Mouse (Mus musculus): ENCODE measurements around the gene 9430015G10Rik.

The 9430015G10Rik gene

DNA sequence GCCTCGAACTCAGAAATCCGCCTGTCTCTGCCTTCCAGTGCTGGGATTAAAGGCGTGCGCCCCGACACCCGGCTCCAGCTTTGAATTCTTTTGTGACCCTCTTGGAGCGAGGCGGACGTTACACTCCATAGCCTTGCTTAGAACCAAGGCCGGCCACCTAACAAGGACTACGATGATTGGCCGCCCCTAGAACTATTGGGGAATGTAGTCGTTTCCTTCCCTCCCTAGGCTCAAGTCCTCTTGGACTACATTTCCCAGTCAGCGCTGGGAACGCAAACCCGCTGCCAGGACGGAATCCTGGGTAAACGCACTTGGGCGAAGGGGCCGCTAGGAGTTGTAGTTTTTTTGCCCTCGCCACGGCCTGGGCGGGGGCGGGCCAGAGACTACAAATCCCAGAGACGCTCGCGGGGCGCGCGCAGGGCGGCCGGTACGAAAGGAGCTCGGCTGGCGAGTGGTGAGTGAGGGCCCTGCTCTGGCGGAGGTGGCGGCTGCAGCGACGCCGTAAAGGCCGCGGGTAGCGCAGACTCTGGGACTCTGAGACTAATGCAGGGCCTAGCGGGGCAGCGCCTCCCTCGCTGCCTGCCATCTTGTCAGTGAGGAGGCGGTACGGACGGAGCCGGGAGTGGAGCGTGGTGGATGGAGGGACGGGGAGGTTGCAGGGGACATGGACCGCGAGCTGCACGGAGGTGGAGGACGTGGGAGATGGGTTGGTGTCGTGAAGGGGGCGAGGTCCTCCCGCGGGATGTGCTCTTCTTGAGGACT is at the start of gene 9430015G10Rik:
9430015G10Rik (plus strand) TSS at position 413 of the 762 bp plus-strand sequence.
- ChIA-PET CTCF (interaction anchor here in 3 of 4 experiments (0.6 to 2.5 kb wide), 8 partner anchors 50 to 276 kb away, joined by 3 to 7 read pairs (median 3); partner anchors contain the start of genes Isg15 (in 1 of the 3) and Ttll10 (in 1 of the 3)), POLR2A (interaction anchor here (0.5 to 4.7 kb wide), 88 partner anchors 11 to 534 kb away, joined by 3 to 39 read pairs (median 4); partner anchors contain the start of genes Noc2l (in 3 of the 4), Plekhn1 (in 2 of the 4), Ttll10 (in 2 of the 4) and Ube2j2 (in 2 of the 4))

- ChIA-PET POLR2A (interaction anchor here in 3 of 4 experiments (0.6 to 2.1 kb wide), 5 partner anchors 13 to 172 kb away, joined by 3 to 6 read pairs (median 5); partner anchors contain the start of genes 9430015G10Rik (in 1 of the 3), Noc2l (in 1 of the 3) and Plekhn1 (in 1 of the 3)), CTCF (interaction anchor here in 1 of 4 experiments (1.2 kb wide), 1 partner anchor 30 kb away, joined by 6 read pairs; no protein-coding TSS in a partner anchor)
Measured at GRCm38 (mm10) chr4:156063861-156064509, 45.8 kb upstream of the 9430015G10Rik start.

- CTCF ChIA-PET = interaction anchor here in 1 of 4 experiments (1.2 kb wide), 1 partner anchor 31 kb away, joined by 6 read pairs; no protein-coding TSS in a partner anchor
Measured at GRCm38 (mm10) chr4:156064510-156064897, 45.3 kb upstream of the 9430015G10Rik start.

GRCm38 (mm10) chr4:156065156-156065894 is 44.5 kb upstream of the 9430015G10Rik start:
- CTCF ChIA-PET = interaction anchor here in 2 of 4 experiments (0.5 to 1.2 kb wide), 2 partner anchors 12 to 31 kb away, joined by 3 to 6 read pairs; no protein-coding TSS in a partner anchor
- POLR2A ChIA-PET = interaction anchor here in 2 of 4 experiments (0.7 to 2.1 kb wide), 3 partner anchors 12 to 170 kb away, joined by 3 to 6 read pairs (median 3); partner anchors contain the start of genes Noc2l (in 1 of the 2) and Plekhn1 (in 1 of the 2)

More at GRCm38 (mm10) chr4:156064510-156064897, 45.3 kb upstream of the 9430015G10Rik start:
- POLR2A ChIA-PET = interaction anchor here in 2 of 4 experiments (1.0 to 2.1 kb wide), 4 partner anchors 33 to 171 kb away, joined by 3 to 6 read pairs (median 4); partner anchors contain the start of genes 9430015G10Rik (in 1 of the 2), Noc2l (in 1 of the 2) and Plekhn1 (in 1 of the 2)

- POLR2A ChIA-PET = interaction anchor here (0.5 to 2.6 kb wide), 19 partner anchors 8 to 170 kb away, joined by 3 to 14 read pairs (median 4); partner anchors contain the start of genes 9430015G10Rik (in 2 of the 4), Ttll10 (in 2 of the 4), AW011738 (in 1 of the 4) and C1qtnf12 (in 1 of the 4)
- CTCF ChIA-PET = interaction anchor here (0.6 to 2.0 kb wide), 7 partner anchors 9 to 222 kb away, joined by 3 to 8 read pairs (median 3); no protein-coding TSS in a partner anchor
Measured at GRCm38 (mm10) chr4:156067256-156067949, 42.4 kb upstream of the 9430015G10Rik start.

DNA sequence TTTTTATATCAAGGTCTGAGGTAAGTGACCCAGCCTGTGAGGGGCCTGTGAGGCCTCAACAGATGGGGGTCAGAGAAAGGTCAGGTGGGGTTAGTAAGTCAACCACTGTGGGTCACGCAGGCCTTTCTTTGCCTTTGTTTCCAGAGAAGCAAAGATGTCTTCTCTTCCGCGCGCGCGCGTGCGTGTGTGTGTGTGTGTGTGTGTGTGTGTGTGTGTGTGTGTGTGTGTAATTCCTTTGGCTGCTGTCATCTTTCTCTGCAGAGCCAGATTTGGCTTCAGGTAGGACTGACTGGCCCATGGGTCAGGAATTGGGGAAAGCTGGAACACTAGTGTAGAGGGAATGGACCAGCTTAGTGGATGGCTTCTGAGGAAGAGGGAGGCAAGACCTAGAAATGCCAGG is 40.1 kb upstream of the 9430015G10Rik start:
- ChIA-PET POLR2A (interaction anchor here in 3 of 4 experiments (1.0 to 2.1 kb wide), 11 partner anchors 10 to 166 kb away, joined by 3 to 16 read pairs (median 4); partner anchors contain the start of genes Ttll10 (in 3 of the 3), 9430015G10Rik (in 1 of the 3), C1qtnf12 (in 1 of the 3) and Noc2l (in 1 of the 3)), CTCF (interaction anchor here in 2 of 4 experiments (0.6 to 1.2 kb wide), 4 partner anchors 11 to 36 kb away, joined by 3 to 6 read pairs (median 4); no protein-coding TSS in a partner anchor)

- CTCF ChIA-PET = interaction anchor here in 2 of 4 experiments (0.6 to 1.2 kb wide), 5 partner anchors 11 to 111 kb away, joined by 3 to 6 read pairs (median 3); no protein-coding TSS in a partner anchor
- POLR2A ChIA-PET = interaction anchor here (0.8 to 2.1 kb wide), 14 partner anchors 11 to 165 kb away, joined by 3 to 16 read pairs (median 4); partner anchors contain the start of genes Ttll10 (in 4 of the 4), 9430015G10Rik (in 1 of the 4), C1qtnf12 (in 1 of the 4) and Noc2l (in 1 of the 4)
Measured at GRCm38 (mm10) chr4:156070276-156070675, 39.5 kb upstream of the 9430015G10Rik start.

GRCm38 (mm10) chr4:156070716-156071115 is 39.1 kb upstream of the 9430015G10Rik start:
- ChIA-PET POLR2A (interaction anchor here (0.8 to 2.1 kb wide), 13 partner anchors 11 to 163 kb away, joined by 3 to 16 read pairs (median 4); partner anchors contain the start of genes Ttll10 (in 4 of the 4) and 9430015G10Rik (in 2 of the 4)), CTCF (interaction anchor here in 2 of 4 experiments (1.0 to 1.2 kb wide), 4 partner anchors 28 to 111 kb away, joined by 3 to 6 read pairs (median 3); no protein-coding TSS in a partner anchor)

- POLR2A ChIA-PET = interaction anchor here (0.6 to 2.7 kb wide), 17 partner anchors 9 to 359 kb away, joined by 3 to 19 read pairs (median 5); partner anchors contain the start of genes 9430015G10Rik (in 2 of the 4), Cptp (in 1 of the 4), Ints11 (in 1 of the 4) and Ttll10 (in 1 of the 4)
- CTCF ChIA-PET = interaction anchor here in 3 of 4 experiments (0.6 to 1.4 kb wide), 12 partner anchors 9 to 238 kb away, joined by 3 to 7 read pairs (median 3); partner anchors contain the start of genes Ttll10 (in 3 of the 3) and C1qtnf12 (in 1 of the 3)
Measured at GRCm38 (mm10) chr4:156076911-156077382, 32.8 kb upstream of the 9430015G10Rik start.

DNA sequence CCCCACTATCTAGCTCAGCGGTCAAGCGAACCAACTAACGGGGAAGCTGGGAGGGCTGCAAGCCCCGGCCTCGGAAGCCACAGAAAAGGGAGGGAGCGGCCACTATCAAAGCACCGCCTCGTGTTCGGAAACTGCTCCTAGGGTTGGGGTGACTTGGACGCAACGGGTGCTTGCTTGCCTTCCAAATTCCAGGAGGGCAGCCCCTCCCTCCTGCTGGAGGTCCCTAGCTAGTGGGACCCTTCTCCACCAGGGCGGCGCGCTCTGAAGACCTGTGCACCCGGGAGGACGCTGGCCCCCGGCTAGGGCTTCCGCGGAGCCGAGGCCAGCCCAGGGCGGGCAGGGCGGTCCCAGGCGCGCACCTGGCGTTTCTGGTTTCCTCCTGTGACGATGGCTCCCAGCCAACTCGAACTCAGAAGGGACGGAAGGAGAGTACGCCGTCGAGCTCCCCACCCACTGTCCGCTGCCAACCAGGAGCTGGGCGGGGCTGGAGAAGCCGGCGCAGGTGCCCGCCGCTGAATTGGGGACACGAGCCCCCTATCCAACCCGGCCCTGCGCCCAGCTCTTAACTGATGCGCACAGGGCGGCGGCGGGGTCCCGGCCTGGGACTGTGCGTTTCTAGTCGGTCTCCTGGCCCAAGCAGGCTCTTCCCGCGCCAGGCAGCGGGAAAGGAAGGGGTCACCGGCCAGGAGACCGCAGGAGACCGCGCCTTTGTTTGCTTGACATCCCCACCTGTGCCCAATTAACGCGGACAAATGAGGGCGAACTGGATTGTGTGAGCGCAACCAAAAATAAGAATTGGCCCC is 32.1 kb upstream of the 9430015G10Rik start:
- ChIA-PET CTCF (interaction anchor here (0.6 to 1.4 kb wide), 17 partner anchors 10 to 359 kb away, joined by 3 to 8 read pairs (median 3); partner anchors contain the start of genes Ttll10 (in 3 of the 4), Acap3 (in 1 of the 4), C1qtnf12 (in 1 of the 4) and Pusl1 (in 1 of the 4)), POLR2A (interaction anchor here (0.6 to 2.7 kb wide), 26 partner anchors 10 to 360 kb away, joined by 3 to 19 read pairs (median 3); partner anchors contain the start of genes 9430015G10Rik (in 2 of the 4), Noc2l (in 2 of the 4), Cptp (in 1 of the 4) and Ints11 (in 1 of the 4))

- CTCF ChIA-PET = interaction anchor here in 1 of 4 experiments (0.6 kb wide), 1 partner anchor 329 kb away, joined by 9 read pairs; no protein-coding TSS in a partner anchor
- POLR2A ChIA-PET = interaction anchor here in 1 of 4 experiments (1.7 kb wide), 1 partner anchor 27 kb away, joined by 6 read pairs; the partner anchor contains the start of gene 9430015G10Rik
Measured at GRCm38 (mm10) chr4:156082621-156083234, 27.1 kb upstream of the 9430015G10Rik start.

- ChIA-PET POLR2A (interaction anchor here in 2 of 4 experiments (0.6 to 1.7 kb wide), 2 partner anchors 26 to 115 kb away, joined by 5 to 6 read pairs; partner anchors contain the start of gene 9430015G10Rik (in 1 of the 2)), CTCF (no interaction called here)
Measured at GRCm38 (mm10) chr4:156083348-156083747, 26.4 kb upstream of the 9430015G10Rik start.

DNA sequence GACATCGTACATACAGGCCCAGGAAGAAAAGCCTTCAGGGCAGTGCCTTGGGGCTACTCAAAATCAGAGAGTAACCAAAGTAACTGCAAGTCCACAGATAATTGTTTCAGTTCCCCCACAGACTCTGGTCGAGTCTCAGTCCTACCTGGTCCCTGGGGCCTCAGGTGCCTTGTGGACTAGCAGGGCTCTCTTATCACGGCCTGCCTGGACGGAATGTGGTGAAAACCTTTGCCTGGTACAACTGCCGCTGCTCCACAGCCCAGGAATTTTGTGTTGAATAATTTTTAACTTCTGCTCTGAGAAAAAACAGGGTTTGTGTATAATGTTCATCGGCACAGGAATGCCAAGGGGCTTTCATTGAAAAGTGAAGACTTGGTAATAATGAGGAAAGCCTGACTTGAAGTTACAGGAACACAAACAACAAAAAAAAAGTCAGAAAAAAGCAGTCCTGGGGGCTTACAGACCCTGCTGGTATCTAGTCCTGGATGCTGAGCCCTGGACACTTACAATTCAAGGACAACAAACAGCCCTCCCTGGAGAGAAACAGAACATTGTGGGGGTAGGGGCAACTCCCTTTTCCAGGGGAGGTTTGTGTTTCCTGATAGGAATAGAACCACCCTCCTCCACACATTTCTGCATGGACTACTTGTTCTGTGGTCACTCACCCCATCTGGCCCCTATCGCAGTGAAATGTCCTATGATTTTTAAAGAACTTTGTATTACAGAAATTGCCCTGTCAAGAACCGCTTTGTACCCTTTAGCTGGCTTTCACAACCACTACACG is 25.5 kb upstream of the 9430015G10Rik start:
- ChIA-PET POLR2A (interaction anchor here in 2 of 4 experiments (0.6 to 1.7 kb wide), 2 partner anchors 25 to 116 kb away, joined by 5 to 6 read pairs; partner anchors contain the start of gene 9430015G10Rik (in 1 of the 2)), CTCF (no interaction called here)
